Mouse (Mus musculus) lung, postnatal 0 days (tissue): ENCODE measurements around the gene Hexdc.

Source experiments
- CTCF ChIP-seq: IDR thresholded peaks from 2 replicates; pipeline ENCODE4 v1.5.1; 2016; ENCODE audit warnings: antibody characterized with exemption, mild to moderate bottlenecking
- EP300 ChIP-seq: IDR thresholded peaks from 2 replicates; pipeline ENCODE4 v1.6.1; 2016; ENCODE audit warnings: antibody characterized with exemption, mild to moderate bottlenecking, control low read depth

- no peak for TF ChIP-seq CTCF
- no peak for TF ChIP-seq EP300
Observed at GRCm38 (mm10) chr11:121173203-121173602, 31.0 kb upstream of the Hexdc start.
